Mouse (Mus musculus) G1E (cell line): ENCODE data around the gene Mipep.

Experiments
- CTCF ChIP-seq: IDR thresholded peaks from 2 replicates; pipeline ENCODE4 v1.5.1; 2012; ENCODE audit warnings: low read depth, low read length, inconsistent platforms, mixed read lengths
- GATA1 ChIP-seq: IDR thresholded peaks from 2 replicates; pipeline ENCODE4 v1.6.1; 2012; ENCODE audit warnings: borderline replicate concordance, low read length, inconsistent platforms, mixed read lengths
- GATA2 ChIP-seq: IDR thresholded peaks from 2 replicates; pipeline ENCODE4 v1.6.1; 2012; ENCODE audit warnings: low read depth, low read length, inconsistent platforms, borderline replicate concordance

GRCm38 (mm10) chr14:60770594-60770993 is 13.8 kb upstream of the Mipep start:
- no peak for TF ChIP-seq GATA1
- no peak for TF ChIP-seq CTCF
- TF ChIP-seq GATA2 = no peak
